Mouse (Mus musculus) Patski (cell line): ENCODE measurements around the gene Ccdc9. TPM values are rescaled to one million over a fixed set of nuclear protein-coding genes. Genes with fewer than 3 reads are reported as not detected.

ENCODE experiments used
- ATAC-seq: fragments of 100-300 bp; one replicate; pipeline ENCODE4 v1.8.0; 2021
- CTCF ChIA-PET: fragments of 350-600 bp; sonication (Branson Sonifier 250); formaldehyde crosslinking; loops from one replicate; lab custom pipeline; 2022; ENCODE audit warnings: inconsistent platforms; lab: Charles Lee
- POLR2A ChIA-PET: fragments of 350-600 bp; sonication (Branson Sonifier 250); formaldehyde crosslinking; loops from one replicate; lab custom pipeline; 2022; ENCODE audit warnings: antibody characterized with exemption, inconsistent platforms; lab: Charles Lee
- DNase-seq: peaks from one replicate; pipeline ENCODE4 v3.0.0-alpha.2; 2011; ENCODE audit warnings: low read depth, low spot score
- H3K27me3 ChIP-seq: fragments of 371-371 bp; one replicate; pipeline ENCODE4 v1.5.1; 2021
- CTCF ChIP-seq: fragments of 100-300 bp; IDR thresholded peaks from one replicate; pipeline ENCODE4 v1.5.1; 2021
- in situ Hi-C: fragments of 300-500 bp; cut with MboI; formaldehyde crosslinking; loops from 3 replicates; pipeline ENCODE4 v1.11.1; 2018; ENCODE audit warnings: low pct_unique_long_range_greater_than_20kb, mixed read lengths
- polyA plus RNA-seq: library from polyadenylated mRNA; unstranded; gene quantifications from one replicate; pipeline ENCODE4 v1.2.3, GENCODE M21; 2021

The Ccdc9 gene
- 78.2 TPM for polyA plus RNA-seq

DNA sequence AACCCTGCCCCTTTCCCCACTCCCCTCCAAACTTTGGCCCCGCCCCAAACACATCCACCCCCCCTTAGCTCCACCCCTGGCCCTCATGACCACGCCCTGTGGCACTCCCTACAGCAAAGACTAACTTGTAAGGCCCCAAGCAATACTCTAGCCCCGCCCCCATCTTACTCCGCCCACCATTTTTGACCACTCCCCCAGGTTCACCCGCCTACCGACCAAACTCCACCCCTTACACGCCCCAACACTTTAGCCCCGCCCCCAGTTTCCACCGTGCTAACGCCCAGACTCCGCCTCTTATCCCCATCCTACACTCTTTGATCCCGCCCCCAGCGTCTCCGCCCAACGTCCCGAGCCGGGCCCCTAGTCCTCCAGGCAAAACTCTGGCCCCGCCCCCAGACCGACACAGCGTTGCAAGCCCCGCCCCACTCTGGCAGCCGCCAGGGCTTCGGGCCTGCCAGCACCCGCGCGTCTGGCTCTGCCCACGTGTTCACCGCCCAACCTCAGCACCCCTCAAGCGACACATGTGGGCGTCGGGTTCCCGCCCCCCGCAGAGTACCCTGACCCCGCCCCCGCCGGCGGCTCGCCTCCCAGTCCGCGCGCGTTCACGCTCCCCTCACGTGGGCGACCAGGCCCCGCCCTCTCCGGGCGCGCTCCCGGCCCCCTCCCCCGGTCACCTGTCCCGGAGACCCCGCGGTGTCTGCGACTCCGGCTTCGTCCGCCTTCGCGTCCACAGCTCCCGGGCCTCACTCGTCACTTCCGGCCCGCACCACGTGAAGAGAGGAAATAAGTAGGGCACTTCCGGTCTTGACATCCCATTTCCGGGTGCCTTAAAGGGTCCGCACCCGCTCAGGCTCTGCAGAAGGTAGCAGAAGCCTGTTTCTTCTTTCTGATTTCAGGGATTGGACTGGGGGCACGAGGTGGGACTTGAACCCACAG lies at the start of gene Ccdc9:
Gene Ccdc9 (minus strand): TSS at position 770 of the 936 bp plus-strand sequence.
- in situ Hi-C loops: no loop called here
- no peak for TF ChIP-seq CTCF
- DNase-seq (peak; percentile 91), ATAC-seq (peak; percentile 82)
- CTCF ChIA-PET: interaction anchor here (0.7 to 1.3 kb wide), 3 partner anchors 8 to 11 kb away, joined by 3 to 7 read pairs (median 4); no protein-coding TSS in a partner anchor
- POLR2A ChIA-PET: interaction anchor here (0.6 kb wide), 1 partner anchor 730 kb away, joined by 3 read pairs; no protein-coding TSS in a partner anchor
- H3K27me3 ChIP-seq: no peaks in the 10 kb centered on the region

DNA sequence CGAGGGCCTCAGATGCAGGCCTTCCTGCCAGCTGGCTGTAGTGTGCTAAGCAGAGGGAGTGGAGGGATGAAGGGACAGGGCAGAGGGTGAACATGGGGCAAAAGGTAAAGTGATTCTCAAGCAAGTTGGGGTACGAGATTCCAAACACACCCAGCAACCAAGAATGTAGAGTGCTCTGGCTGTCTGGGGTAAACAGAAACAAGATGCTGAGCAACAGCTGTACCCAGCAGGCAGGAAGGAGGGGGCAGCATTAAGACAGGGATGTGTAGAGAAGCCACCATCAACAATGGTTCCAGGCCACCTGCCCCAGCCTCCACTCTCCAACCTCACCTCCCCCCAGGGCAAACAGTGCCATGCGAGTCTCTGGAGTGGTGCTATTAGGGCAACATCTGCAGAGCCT lies 42.6 kb upstream of the Ccdc9 start:
- CTCF ChIA-PET: interaction anchor here (1.0 to 2.0 kb wide), 4 partner anchors 15 to 35 kb away, joined by 3 to 7 read pairs (median 4); no protein-coding TSS in a partner anchor
- in situ Hi-C loops: loop anchor here (5.0 kb wide), 2 partner anchors 37 to 38 kb away; no protein-coding TSS in a partner anchor
- no peaks in the 10 kb centered on the region for H3K27me3 ChIP-seq
- no peak for TF ChIP-seq CTCF
- ATAC-seq (no peak), DNase-seq (no peak)
- POLR2A ChIA-PET: no interaction called here

- DNase-seq (no peak), ATAC-seq (no peak)
- CTCF ChIA-PET: interaction anchor here (0.7 to 4.6 kb wide), 10 partner anchors 10 to 107 kb away, joined by 3 to 36 read pairs (median 8); no protein-coding TSS in a partner anchor
- POLR2A ChIA-PET: interaction anchor here (1.0 to 1.7 kb wide), 4 partner anchors 12 to 51 kb away, joined by 3 to 6 read pairs (median 4); no protein-coding TSS in a partner anchor
- TF ChIP-seq CTCF: no peak
- in situ Hi-C loops: loop anchor here (5.0 kb wide), 2 partner anchors 34 to 41 kb away; no protein-coding TSS in a partner anchor
- no peaks in the 10 kb centered on the region for H3K27me3 ChIP-seq
Measured at GRCm38 (mm10) chr7:16326607-16326971, 40.0 kb upstream of the Ccdc9 start.

- DNase-seq (no peak), ATAC-seq (peak; percentile 95)
- H3K27me3 ChIP-seq: no peaks in the 10 kb centered on the region
- TF ChIP-seq CTCF: peak; percentile 71
- POLR2A ChIA-PET: interaction anchor here (1.0 to 1.7 kb wide), 4 partner anchors 12 to 51 kb away, joined by 3 to 6 read pairs (median 4); no protein-coding TSS in a partner anchor
- CTCF ChIA-PET: interaction anchor here (0.7 to 4.6 kb wide), 10 partner anchors 10 to 107 kb away, joined by 3 to 36 read pairs (median 8); no protein-coding TSS in a partner anchor
- in situ Hi-C loops: loop anchor here (5.0 kb wide), 2 partner anchors 34 to 41 kb away; no protein-coding TSS in a partner anchor
Measured at GRCm38 (mm10) chr7:16325920-16326606, 39.5 kb upstream of the Ccdc9 start.

DNA sequence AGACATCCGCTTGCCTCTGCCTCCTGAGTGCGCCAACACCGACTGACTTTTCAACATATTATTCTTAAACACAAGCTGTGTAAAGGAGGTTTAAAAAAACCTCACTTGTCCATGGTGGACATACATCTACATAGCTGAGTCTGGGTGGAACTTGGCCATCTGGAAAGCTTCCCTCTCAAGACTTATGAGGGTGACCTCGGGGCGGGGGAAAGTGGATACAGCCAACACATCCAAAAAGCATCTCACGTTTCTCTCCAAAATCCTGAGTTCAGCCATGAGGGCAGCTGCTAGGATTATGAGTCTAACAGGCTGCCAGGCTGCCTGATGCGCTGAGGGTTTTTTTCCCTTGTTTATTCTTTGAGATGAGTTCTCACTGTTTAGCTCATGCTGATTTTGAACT lies 38.1 kb upstream of the Ccdc9 start:
- POLR2A ChIA-PET: no interaction called here
- H3K27me3 ChIP-seq: no peaks in the 10 kb centered on the region
- DNase-seq (no peak), ATAC-seq (no peak)
- no peak for TF ChIP-seq CTCF
- CTCF ChIA-PET: interaction anchor here (1.2 to 4.6 kb wide), 5 partner anchors 10 to 41 kb away, joined by 3 to 36 read pairs (median 14); no protein-coding TSS in a partner anchor
- in situ Hi-C loops: loop anchor here (5.0 kb wide), 2 partner anchors 32 to 43 kb away; no protein-coding TSS in a partner anchor

DNA sequence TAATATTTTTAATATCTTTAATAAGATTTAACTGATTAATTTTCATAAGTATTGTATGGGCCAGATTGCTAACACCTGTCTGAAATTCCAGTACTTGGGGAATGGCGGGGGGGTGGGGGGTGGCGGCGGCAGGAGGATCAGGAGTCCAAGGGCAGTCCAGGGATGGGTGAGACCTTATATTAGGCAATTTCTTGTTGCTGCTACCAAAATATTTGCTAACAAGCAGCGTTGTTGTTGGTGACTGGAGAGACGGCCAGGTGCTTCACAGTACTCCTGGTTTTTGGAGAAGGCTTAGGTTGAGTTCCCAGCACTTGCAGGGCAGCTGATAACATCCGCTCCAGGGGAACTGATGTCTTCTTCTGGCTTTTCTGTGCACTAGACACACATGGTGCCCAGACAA lies 33.9 kb upstream of the Ccdc9 start:
- ATAC-seq: no peak

GRCm38 (mm10) chr7:16319216-16319615 lies 32.6 kb upstream of the Ccdc9 start:
- DNase-seq (no peak), ATAC-seq (no peak)
- no peaks in the 10 kb centered on the region for H3K27me3 ChIP-seq
- no peak for TF ChIP-seq CTCF
- in situ Hi-C loops: no loop called here
- POLR2A ChIA-PET: no interaction called here
- CTCF ChIA-PET: interaction anchor here (1.1 to 1.8 kb wide), 2 partner anchors 25 to 45 kb away, joined by 5 to 6 read pairs; no protein-coding TSS in a partner anchor

More for the DNA sequence above, 33.9 kb upstream of the Ccdc9 start:
- CTCF ChIA-PET: interaction anchor here (1.5 kb wide), 1 partner anchor 25 kb away, joined by 5 read pairs; no protein-coding TSS in a partner anchor
- no peaks in the 10 kb centered on the region for H3K27me3 ChIP-seq
- no peak for DNase-seq
- in situ Hi-C loops: no loop called here
- POLR2A ChIA-PET: no interaction called here
- no peak for TF ChIP-seq CTCF

- DNase-seq (no peak), ATAC-seq (no peak)
- ChIA-PET CTCF (no interaction called here), POLR2A (no interaction called here)
- no peaks in the 10 kb centered on the region for H3K27me3 ChIP-seq
- TF ChIP-seq CTCF: no peak
- in situ Hi-C loops: no loop called here
Measured at GRCm38 (mm10) chr7:16317094-16317493, 30.5 kb upstream of the Ccdc9 start.

- in situ Hi-C loops: no loop called here
- CTCF ChIA-PET: interaction anchor here (1.3 to 3.8 kb wide), 3 partner anchors 11 to 21 kb away, joined by 3 to 22 read pairs (median 10); no protein-coding TSS in a partner anchor
- ATAC-seq (no peak), DNase-seq (no peak)
- no peak for TF ChIP-seq CTCF
- POLR2A ChIA-PET: interaction anchor here (0.6 to 1.5 kb wide), 2 partner anchors 11 to 16 kb away, joined by 3 to 6 read pairs; no protein-coding TSS in a partner anchor
- no peaks in the 10 kb centered on the region for H3K27me3 ChIP-seq
Measured at GRCm38 (mm10) chr7:16315222-16315759, 28.7 kb upstream of the Ccdc9 start.
